Mouse (Mus musculus) megakaryocyte-erythroid progenitor cell, adult 5-6 weeks (primary cell): ENCODE measurements around the gene Dpep3. TPM values are rescaled to one million over a fixed set of nuclear protein-coding genes. Genes with fewer than 3 reads are reported as not detected.

ENCODE experiments used
- ATAC-seq: replicated peaks from 2 replicates; pipeline ENCODE4 v1.8.0; 2016; ENCODE audit warnings: mild to moderate bottlenecking, inconsistent platforms; ENCODE audit not compliant: severe bottlenecking, poor library complexity, low FRiP score, low TSS enrichment
- total RNA-seq, 2 experiments: library from RNA; stranded (forward) in 1 of 2; stranded (reverse) in 1 of 2; fragments of 200-1000, 215-1000 nt in 1 of 2; fragments of >200 nt in 1 of 2; fragmentation: Nextera tagmentation in 1 of 2; gene quantifications; 2 replicates each; pipeline ENCODE4 v1.2.3; 2014 to 2017

Dpep3 gene
- total RNA-seq, 2 experiments from 2014 or later: not detected

DNA sequence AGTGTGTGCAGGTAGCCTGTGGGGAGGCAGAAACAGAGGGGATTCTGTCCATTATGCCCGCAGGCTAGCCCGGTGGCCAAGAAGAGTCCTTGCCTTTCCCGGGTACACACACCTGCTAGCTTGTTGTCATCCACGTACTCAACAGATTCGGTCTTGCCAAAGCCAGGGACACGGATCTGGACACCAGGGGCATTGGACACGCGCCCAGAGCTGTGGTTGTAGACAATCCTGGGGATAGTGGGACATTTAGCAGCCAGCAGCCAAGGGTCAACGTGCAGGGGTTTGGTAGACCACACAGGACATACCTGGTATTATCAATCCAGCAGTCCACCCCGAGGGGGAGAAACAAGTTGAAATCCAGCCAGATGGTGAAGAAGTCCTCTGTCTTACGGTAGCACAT lies 37.2 kb downstream of the Dpep3 start:
- ATAC-seq: no peak

DNA sequence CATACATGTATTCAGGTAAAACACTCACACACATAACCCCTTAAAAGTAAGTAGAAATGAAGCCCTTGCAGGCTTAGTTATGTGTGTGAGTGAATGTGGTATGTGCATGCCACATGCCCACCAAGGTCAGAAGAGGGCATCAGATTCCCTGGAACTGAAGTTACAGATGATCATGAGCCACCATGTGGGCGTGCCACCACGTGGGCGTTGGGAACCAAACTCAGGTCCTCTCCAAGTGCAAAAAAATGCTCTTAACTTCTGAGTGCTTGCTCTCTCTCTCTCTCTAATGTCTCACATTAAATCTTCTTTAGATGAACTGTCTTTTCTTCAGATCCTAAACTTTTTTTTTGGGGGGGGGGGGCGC lies 40.9 kb downstream of the Dpep3 start, which contains the start of gene Psmb10:
Psmb10 (minus strand) TSS at position 139 of the 364 bp plus-strand sequence.
- ATAC-seq: peak; percentile 27; the same call in 1 of the 2 replicates

DNA sequence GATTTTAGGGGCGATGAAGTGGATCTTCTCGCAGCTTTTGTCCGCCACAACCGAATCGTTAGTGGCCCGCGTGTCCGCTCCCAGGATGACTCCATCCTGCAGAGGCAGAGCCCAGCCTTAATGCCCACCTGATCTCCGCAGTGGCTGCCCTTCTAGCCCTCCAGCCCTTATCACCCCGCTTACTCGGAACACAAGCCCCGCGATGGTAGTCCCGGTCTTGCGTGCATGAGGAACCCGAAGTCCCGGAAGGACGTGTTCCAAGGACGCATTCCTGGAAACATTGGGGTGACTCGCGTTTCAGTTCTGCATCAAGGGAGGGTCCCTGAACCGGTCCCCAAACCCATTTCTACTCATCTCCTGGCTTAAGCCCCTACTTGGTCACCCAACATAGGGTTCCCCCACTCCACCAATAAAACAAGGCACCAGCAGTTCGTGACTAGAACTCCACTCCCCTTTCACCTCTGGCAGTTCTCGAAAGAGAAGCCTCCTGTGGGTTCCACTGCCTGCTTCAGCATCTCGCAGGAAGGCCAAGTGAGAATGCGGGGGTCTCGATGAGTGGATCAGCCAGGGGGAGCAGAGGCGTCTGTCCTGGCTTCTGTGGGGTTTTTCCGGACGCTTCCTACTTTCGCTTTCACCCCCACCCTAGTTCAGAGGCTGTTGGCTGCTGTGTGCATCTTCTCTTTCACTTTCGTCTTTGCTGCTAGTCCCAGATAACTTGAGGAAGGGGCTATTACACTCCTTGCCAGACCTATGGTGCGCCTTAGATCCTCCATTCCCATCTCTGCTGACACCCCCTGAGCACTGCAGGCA lies 41.5 kb downstream of the Dpep3 start:
- peak; percentile 27 for ATAC-seq

DNA sequence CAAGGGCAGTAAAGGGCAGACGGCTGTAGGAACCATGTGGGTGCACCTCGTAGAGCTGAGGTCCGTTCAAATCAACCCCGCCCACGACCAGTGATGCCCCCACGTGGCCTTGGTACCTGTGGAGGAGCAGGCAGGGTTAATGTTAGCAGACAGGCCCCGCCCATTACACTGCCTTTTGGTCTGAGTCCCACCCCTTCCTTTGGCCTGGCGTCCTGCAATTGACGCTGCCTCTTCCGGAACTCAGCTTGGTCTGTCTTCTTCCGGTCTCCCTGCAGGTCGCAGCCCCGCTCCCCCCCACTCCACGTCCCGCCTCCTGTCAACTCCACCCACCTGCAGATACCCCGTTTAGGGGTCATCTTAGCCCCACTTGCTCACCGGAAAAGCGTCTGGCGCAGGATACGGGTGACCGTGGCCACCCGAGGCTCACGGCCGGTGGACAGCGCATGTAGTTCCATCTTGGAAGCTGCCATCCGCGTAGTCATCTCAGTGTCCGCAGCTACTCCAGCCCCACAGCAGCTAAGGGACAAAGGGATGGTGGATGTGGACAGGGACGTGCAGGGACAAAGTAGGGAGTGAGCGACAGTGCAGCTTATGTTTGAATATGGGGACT lies 42.3 kb downstream of the Dpep3 start:
- peak; percentile 78 for ATAC-seq

DNA sequence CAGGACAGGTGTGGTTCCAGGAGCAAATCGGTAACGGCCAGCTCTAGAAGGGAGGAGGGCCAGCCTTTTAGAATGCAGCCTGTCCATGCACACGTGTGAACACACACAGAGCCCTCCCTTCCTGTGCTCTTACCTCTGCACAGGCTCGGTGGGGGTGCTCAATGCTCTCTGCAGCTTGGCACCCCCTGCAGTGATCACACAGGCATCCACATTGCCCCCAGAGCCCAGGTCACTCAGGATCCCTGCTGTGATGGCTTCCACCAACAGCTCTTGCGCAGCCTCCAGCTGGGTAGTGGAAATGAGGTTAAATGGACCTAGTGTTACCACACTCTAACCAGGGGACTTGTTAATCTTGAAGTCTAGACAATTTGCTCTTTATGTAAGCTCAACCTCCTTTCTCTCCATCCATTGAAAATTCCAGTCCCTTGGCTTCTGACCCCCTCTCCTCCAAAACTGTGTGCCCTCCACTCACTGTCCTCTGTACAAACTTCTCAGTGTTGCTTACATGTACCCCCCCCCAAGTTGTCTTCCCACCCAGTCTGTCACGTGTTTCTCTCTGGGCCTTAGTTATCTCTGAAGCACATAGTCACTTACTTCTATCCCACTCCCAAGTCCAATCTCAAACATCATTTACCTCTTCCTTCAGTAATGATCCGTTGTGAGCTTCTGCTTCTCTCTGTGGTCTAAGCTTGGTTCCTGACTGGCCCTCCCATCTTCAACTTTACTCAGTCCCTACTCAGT lies 43.2 kb downstream of the Dpep3 start:
- no peak for ATAC-seq

DNA sequence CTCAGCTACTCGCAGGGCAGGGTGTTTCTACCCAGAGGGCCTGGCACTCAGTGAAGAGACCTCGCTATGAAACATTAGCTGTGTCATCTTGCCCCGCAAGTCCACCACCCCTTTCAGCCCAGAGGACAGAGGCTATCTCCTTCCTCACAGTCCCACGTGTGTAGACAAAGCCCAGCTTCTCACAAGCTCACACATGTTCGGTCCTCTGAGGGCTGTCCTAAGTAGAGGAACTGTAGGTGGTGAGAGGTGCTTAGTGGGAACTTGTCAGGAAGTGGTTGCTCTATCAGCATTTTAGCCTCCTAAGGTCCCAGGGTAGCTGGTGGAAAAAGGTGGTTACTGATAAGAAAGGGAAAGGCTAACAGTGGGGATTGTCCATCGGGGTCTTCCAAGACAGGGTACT lies 44.1 kb downstream of the Dpep3 start:
- no peak for ATAC-seq

DNA sequence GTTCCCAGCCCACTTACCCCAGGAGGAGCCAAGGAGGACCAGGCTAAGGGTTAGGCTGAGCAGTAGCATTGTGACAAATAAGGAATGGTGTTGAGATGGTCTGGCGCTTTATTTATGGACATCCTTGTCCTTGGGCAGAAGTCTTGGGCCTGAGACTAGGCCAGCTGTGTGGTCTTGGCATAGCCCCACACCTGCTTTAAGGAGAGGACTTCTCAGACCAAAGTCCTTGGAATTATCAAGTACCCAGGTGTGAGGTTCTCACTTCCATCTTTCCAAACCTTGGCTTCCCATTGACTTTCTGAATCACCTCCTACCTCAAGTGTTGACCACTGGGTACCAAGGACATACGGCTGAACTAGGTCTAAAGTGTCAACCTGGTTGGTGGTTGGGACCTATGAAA lies 45.5 kb downstream of the Dpep3 start, which contains the start of gene Ctrl:
Ctrl (minus strand) TSS at position 101 of the 400 bp plus-strand sequence.
- ATAC-seq: no peak

DNA sequence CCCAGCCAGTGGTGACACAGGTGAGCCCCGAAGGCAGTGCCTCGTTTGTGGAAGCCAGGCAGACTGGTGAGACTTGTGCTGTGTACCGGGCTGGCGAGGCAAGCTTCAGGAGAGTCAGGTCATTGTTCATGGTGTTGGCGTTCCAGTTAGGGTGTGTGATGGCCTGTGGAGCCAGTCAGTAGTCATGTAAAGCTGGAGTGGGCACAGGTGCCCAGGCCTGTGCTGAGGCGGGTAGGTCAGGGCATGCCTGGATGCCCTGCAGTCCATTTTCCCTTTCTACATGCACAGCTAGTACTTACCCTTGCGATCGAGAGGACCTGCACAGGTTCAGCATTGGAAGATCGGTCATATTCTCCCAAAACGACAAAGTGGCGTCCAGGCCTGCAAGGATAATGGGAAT lies 46.7 kb downstream of the Dpep3 start:
- ATAC-seq: no peak

DNA sequence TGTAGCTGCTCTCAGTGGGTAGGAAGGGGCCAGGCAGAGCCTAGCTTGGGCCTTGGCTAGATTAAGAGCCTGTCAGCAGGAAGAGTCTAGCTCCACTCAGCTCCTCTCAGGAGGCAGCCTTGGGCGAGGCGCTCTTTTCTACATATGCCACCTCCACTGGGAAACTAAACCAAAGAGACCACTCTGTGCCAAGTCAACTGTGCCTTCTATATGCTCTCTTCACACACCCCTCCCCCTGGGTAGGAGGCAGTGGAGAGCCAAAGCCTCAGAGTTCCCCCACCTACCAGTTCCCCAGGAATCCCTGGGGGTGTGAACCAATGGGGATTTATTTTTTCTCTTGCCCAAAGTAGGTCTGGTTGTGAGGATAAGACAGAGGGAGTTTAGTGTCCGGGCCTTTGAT lies 48.0 kb downstream of the Dpep3 start:
- no peak for ATAC-seq

DNA sequence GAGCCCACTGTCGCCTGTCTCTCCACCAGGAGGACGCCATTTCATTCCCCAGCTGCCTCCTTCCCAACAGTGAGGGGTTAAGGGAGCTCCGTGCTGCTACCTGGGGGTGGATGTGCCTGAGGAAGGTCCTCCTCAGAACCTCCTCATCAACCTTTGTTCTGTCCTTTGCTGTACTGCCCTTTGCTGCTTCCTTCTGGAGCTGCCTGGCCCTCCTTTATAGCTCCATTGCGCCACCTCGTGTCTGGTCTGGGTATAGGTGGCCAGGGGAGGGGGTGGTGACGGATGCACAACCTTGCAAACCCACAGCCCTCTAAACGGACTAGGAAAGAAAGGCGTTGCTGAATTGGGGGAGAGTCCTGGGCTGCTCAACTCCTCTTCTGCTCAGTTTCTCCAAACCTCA lies 48.6 kb downstream of the Dpep3 start:
- peak; percentile 70 for ATAC-seq

DNA sequence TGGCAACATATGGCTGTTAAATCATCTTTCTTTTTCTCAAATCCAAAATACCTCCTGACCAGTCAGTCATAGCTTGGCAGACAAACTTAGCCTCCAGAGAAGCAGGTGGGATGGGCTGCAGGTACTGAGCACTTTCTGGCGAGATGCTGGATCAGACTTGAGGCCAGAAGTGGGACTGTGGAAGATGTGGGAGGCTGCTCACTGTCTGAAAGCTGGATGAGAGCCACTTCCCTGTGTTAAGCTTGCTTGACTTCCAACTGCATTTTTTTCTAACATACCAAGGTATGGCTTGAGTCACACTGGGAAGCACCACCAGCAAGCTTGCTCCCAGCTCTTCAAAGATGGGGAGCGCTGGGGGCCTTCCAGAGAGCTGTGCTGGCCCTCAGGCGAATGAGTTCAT lies 54.1 kb downstream of the Dpep3 start:
- no peak for ATAC-seq

Other genes starting within 250 kb of the Dpep3 start
- 2.3 and 2.7 TPM in 2 replicates for gene Gfod2, start 220.8 kb downstream of the Dpep3 start, total RNA-seq (2014; fragmentation: Nextera tagmentation)
- gene Gfod2, start 220.8 kb downstream of the Dpep3 start, total RNA-seq (2017): 3.1 and 9.8 TPM in 2 replicates
- gene Ranbp10, start 152.1 kb downstream of the Dpep3 start, total RNA-seq (2014; fragmentation: Nextera tagmentation): 34.9 and 36.4 TPM in 2 replicates
- 8.3 and 16.0 TPM in 2 replicates for gene Ranbp10, start 152.1 kb downstream of the Dpep3 start, total RNA-seq (2017)
- not detected in 2 replicates for gene Tsnaxip1, start 151.7 kb downstream of the Dpep3 start, total RNA-seq (2014; fragmentation: Nextera tagmentation)
- not detected in 2 replicates for gene Tsnaxip1, start 151.7 kb downstream of the Dpep3 start, total RNA-seq (2017)
- 32.0 and 47.6 TPM in 2 replicates for gene Cenpt, start 126.2 kb downstream of the Dpep3 start, total RNA-seq (2014; fragmentation: Nextera tagmentation)
- 14.2 and 20.0 TPM in 2 replicates for gene Cenpt, start 126.2 kb downstream of the Dpep3 start, total RNA-seq (2017)
- gene Thap11, start 124.3 kb downstream of the Dpep3 start, total RNA-seq (2014; fragmentation: Nextera tagmentation): 24.4 and 27.1 TPM in 2 replicates
- gene Thap11, start 124.3 kb downstream of the Dpep3 start, total RNA-seq (2017): 18.5 and 33.4 TPM in 2 replicates
- gene Nutf2, start 118.8 kb downstream of the Dpep3 start, total RNA-seq (2014; fragmentation: Nextera tagmentation): 174 and 237 TPM in 2 replicates
- gene Nutf2, start 118.8 kb downstream of the Dpep3 start, total RNA-seq (2017): 29.3 and 101 TPM in 2 replicates
- gene Edc4, start 98.5 kb downstream of the Dpep3 start, total RNA-seq (2014; fragmentation: Nextera tagmentation): 45.9 and 46.3 TPM in 2 replicates
- 25.9 and 38.4 TPM in 2 replicates for gene Edc4, start 98.5 kb downstream of the Dpep3 start, total RNA-seq (2017)
- 2.0 and 3.3 TPM in 2 replicates for gene Nrn1l, start 85.9 kb downstream of the Dpep3 start, total RNA-seq (2014; fragmentation: Nextera tagmentation)
- gene Nrn1l, start 85.9 kb downstream of the Dpep3 start, total RNA-seq (2017): not detected in 2 replicates
- 16.8 and 17.5 TPM in 2 replicates for gene Pskh1, start 79.0 kb downstream of the Dpep3 start, total RNA-seq (2014; fragmentation: Nextera tagmentation)
- 15.4 and 17.3 TPM in 2 replicates for gene Pskh1, start 79.0 kb downstream of the Dpep3 start, total RNA-seq (2017)
- 1.6 TPM in 1 of 2 replicates, not detected in the other for gene Ctrl, start 45.6 kb downstream of the Dpep3 start, total RNA-seq (2014; fragmentation: Nextera tagmentation)
- not detected in 2 replicates for gene Ctrl, start 45.6 kb downstream of the Dpep3 start, total RNA-seq (2017)
- 93.9 and 150 TPM in 2 replicates for gene Psmb10, start 41.0 kb downstream of the Dpep3 start, total RNA-seq (2014; fragmentation: Nextera tagmentation)
- 29.5 and 38.9 TPM in 2 replicates for gene Psmb10, start 41.0 kb downstream of the Dpep3 start, total RNA-seq (2017)
- gene Lcat, start 36.0 kb downstream of the Dpep3 start, total RNA-seq (2014; fragmentation: Nextera tagmentation): 3.7 and 4.6 TPM in 2 replicates
- gene Lcat, start 36.0 kb downstream of the Dpep3 start, total RNA-seq (2017): 1.5 TPM in 1 of 2 replicates, not detected in the other
- 11.4 and 14.2 TPM in 2 replicates for gene Slc12a4, start 13.3 kb downstream of the Dpep3 start, total RNA-seq (2014; fragmentation: Nextera tagmentation)
- 4.7 and 10.5 TPM in 2 replicates for gene Slc12a4, start 13.3 kb downstream of the Dpep3 start, total RNA-seq (2017)
- gene Dus2, start 11.9 kb upstream of the Dpep3 start, total RNA-seq (2014; fragmentation: Nextera tagmentation): 23.0 and 28.9 TPM in 2 replicates
- 13.8 and 22.5 TPM in 2 replicates for gene Dus2, start 11.9 kb upstream of the Dpep3 start, total RNA-seq (2017)
- not detected in 2 replicates for gene Dpep2nb, start 26.5 kb upstream of the Dpep3 start, total RNA-seq (2014; fragmentation: Nextera tagmentation)
- gene Dpep2nb, start 26.5 kb upstream of the Dpep3 start, total RNA-seq (2017): not detected in 2 replicates
- 11.6 and 18.3 TPM in 2 replicates for gene Ddx28, start 32.5 kb upstream of the Dpep3 start, total RNA-seq (2014; fragmentation: Nextera tagmentation)
- 11.8 and 14.4 TPM in 2 replicates for gene Ddx28, start 32.5 kb upstream of the Dpep3 start, total RNA-seq (2017)
- gene Nfatc3, start 79.4 kb upstream of the Dpep3 start, total RNA-seq (2014; fragmentation: Nextera tagmentation): 102 and 103 TPM in 2 replicates
- gene Nfatc3, start 79.4 kb upstream of the Dpep3 start, total RNA-seq (2017): 35.0 and 35.3 TPM in 2 replicates
- gene Esrp2, start 157.5 kb upstream of the Dpep3 start, total RNA-seq (2014; fragmentation: Nextera tagmentation): 0.68 and 1.4 TPM in 2 replicates
- not detected in 2 replicates for gene Esrp2, start 157.5 kb upstream of the Dpep3 start, total RNA-seq (2017)
- 2.7 and 3.2 TPM in 2 replicates for gene Pla2g15, start 171.0 kb upstream of the Dpep3 start, total RNA-seq (2014; fragmentation: Nextera tagmentation)
- gene Pla2g15, start 171.0 kb upstream of the Dpep3 start, total RNA-seq (2017): 0.84 and 3.2 TPM in 2 replicates
- gene Slc7a6, start 189.4 kb upstream of the Dpep3 start, total RNA-seq (2014; fragmentation: Nextera tagmentation): 2.6 and 4.2 TPM in 2 replicates
- gene Slc7a6, start 189.4 kb upstream of the Dpep3 start, total RNA-seq (2017): 5.1 and 6.7 TPM in 2 replicates
- gene Slc7a6os, start 231.5 kb upstream of the Dpep3 start, total RNA-seq (2014; fragmentation: Nextera tagmentation): 32.7 and 47.9 TPM in 2 replicates
- gene Slc7a6os, start 231.5 kb upstream of the Dpep3 start, total RNA-seq (2017): 50.5 and 58.1 TPM in 2 replicates
- 30.3 and 47.7 TPM in 2 replicates for gene Prmt7, start 231.5 kb upstream of the Dpep3 start, total RNA-seq (2014; fragmentation: Nextera tagmentation)
- 55.0 and 60.4 TPM in 2 replicates for gene Prmt7, start 231.5 kb upstream of the Dpep3 start, total RNA-seq (2017)